Mouse (Mus musculus) right cerebral cortex, postnatal 4 days (tissue): ENCODE measurements around the gene Dhx8.
A peak's percentile ranks its signal among the peaks of the same experiment; 100 is the strongest.

Source experiments
- DNase-seq: peaks from one replicate; pipeline ENCODE4 v3.0.0-alpha.2; 2022

Dhx8 gene

DNA sequence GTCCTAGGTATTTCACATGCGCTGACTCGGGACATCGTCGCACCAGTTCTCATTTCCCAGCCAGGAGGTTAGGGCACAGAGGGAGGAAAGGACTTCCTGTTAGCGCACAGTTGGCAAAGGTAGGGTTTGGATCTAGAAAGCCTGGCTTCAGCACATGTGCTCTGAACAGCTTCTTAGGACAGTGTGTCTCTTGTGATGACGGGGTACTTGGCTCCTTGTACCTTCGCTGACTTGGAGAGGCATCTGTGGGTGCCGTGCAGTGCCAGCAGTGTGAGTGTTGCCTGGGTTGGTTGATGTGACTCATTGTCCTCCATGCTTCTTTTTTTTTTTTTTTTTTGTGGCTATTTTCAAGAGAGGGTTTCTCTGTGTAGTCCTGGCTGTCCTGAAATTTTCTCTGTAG lies 23.9 kb downstream of the Dhx8 start:
- no peak for DNase-seq

DNA sequence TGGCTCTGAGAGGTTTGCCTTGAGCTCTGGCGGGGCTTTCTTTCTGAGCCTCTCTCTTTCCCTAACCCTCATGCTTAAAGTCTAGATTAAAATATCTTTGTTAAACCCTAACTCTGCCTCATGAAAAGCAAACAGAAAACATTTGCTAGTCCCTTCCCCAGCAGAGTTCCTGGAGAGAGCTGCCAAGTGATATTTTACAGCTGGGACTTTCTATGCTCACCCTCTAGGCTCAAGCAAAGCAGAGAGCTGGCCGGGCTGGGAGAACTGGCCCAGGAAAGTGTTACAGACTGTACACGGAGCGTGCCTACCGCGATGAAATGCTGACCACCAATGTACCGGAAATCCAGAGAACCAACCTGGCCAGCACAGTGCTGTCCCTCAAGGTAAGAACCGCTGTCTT lies 24.6 kb downstream of the Dhx8 start:
- no peak for DNase-seq

DNA sequence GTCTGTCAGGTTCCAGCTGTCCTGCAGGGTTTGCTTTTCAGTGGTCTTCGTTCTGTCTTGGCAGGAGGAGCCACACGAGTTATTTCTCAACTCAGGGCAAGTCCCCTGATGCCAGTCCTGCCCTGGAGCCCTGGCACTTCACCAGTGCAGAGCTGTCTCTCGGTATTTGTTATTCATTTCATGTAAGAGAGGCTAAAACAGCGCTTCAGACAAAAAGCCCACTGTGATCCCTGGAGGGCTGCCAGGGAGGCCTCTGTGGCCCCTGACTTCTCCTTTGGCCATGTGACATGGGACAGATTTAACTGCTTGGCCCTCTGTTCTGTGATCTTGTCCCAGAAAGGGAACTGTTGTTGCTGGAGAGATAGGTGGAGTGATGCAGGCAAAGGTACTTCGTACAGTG lies 25.7 kb downstream of the Dhx8 start:
- DNase-seq = peak; percentile 41

DNA sequence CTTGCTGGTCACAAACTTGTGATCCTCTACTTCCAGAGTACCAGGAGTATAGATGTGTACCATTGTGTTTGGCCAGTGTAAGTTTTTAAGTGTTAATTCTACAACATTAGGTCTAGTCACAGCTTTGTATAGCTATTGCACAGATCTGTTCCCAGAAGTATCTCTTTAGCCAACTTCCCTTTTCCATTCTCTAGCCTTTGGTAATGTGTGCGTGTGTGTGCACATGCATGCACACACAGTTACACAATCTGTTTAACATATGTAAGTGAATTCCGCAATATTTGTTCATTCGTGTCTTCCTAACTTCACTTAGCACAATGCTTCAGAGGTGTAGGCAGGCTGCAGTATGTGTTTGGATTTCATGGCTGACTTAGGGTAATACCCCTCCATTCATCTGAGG lies 26.8 kb downstream of the Dhx8 start:
- no peak for DNase-seq

DNA sequence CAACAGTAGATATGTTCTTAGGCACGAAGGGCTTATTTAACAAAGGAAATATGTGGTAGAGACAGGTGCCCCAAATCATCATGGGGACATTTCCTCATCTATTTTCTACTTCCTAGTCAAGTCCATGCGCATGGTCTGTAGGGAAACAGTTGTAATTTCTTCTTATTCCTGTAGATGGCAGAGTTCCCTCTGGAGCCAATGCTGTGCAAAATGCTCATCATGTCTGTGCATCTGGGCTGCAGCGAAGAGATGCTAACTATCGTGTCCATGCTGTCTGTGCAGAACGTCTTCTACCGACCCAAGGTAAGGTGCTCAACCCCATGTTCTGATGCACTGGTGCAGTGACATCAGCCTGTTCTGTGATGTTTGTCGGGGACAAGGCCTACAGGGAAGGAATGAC lies 31.0 kb downstream of the Dhx8 start:
- DNase-seq = no peak

DNA sequence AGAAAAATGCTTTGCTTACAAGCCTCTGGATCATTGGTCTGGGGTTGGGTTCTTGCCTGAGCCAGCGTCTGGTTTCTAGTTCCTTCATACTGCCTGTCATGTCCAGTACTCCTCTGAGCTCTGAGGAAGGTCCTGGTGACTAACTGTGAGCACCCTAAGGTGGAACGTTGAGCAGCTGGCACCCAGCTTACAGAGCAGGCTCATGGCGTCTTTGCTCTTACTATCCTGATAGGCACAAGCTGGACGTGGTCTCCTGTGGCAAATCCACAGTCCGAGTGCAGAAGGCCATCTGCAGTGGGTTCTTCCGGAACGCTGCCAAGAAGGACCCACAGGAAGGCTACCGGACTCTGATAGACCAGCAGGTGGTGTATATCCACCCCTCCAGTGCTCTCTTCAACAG lies 31.8 kb downstream of the Dhx8 start:
- DNase-seq = no peak

DNA sequence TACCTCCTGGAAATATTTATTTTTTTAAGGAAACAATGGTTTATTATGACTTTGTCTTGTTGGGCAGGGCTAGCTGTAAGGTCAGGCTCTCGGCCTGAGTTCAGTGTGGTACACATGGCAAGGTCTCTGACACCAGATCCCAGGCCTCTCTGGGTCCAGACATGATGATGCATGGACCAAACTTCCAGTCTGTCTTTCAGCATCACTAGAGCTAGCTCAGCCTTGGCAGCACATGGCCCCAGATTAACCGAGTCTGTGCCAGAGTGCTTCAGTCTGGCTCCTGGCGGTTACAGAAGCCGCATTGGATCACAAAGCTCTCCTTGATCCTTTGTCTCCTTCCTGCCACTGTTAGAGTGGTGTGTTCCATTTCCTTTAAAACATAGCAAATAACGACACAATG lies 34.6 kb downstream of the Dhx8 start:
- no peak for DNase-seq

DNA sequence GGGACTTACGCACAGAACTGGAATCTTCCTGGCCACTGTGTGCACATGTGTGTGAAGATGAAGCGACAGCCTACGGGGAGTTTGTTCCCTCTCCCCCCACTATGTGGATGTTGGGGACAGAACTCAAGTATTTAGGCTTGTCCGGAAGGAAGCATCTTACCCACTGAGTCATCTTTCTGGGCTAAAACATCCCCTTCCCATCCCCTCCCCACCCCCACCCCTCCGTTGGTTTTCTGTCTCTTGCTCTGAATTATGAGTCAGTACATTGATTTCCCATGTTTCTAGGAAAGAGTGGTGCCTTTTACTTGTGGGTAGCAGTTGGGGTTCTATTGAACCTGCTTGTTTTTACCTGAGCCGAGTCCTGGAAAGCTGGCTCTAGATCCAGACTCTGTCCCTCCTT lies 36.0 kb downstream of the Dhx8 start:
- DNase-seq = no peak

DNA sequence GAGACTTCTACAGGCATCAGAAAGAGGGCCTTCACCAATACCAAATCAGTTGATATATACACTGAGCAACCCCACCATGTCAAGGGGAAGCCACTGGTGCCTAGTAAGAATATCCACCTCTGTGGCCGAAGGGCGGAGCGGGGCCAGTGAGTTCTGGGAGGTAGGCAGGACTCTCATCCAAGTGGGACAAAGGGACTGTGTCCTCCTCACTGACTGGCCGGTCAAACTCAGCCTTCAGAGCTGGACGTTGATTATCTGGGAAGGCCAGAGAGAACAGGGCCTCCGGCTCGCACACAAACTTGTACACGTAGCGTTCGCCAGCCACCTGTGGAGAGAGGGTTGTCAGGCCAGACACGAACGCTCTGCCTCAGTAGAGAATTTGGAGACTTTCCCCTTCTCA lies 37.5 kb downstream of the Dhx8 start:
- no peak for DNase-seq

DNA sequence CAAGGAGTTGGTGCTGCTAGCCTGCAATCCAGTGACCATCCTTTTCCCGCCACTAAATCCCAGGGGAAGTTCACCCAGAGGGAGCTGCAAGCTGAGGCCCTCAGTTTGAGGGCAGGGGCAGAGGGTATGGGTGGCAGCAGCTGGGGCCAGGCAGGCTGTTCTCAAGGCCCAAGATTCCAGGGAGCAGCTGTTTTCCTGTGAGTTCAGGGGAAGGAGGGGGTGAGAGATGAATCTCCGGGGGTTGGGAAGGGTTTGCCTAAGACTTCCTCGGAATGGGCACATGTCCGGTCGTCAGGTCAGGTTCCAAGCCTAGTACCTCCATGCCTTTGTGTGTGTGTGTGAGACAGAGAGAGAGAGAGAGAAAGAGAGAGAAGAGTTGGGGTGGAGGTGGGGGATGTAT lies 39.3 kb downstream of the Dhx8 start:
- DNase-seq = no peak

DNA sequence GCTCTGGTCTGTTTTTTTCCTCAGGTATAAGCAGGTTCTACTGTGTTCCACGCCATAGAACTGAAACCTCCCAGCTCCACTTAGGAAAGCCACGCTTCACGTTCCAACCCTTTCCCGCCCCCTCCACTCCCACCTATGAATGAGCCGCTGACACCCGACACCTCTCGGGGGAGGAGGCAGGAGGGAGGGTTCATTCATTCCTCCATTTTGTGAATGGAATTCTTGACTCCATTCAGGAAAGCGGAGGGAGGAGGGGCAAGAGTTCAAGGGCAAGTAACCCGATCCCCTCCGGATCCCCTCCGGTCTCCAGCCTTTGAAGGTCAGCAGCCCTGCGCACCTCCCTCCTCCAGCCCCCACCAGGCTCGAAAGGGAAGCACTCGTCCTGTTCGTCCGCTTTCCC lies 39.7 kb downstream of the Dhx8 start:
- DNase-seq = no peak

DNA sequence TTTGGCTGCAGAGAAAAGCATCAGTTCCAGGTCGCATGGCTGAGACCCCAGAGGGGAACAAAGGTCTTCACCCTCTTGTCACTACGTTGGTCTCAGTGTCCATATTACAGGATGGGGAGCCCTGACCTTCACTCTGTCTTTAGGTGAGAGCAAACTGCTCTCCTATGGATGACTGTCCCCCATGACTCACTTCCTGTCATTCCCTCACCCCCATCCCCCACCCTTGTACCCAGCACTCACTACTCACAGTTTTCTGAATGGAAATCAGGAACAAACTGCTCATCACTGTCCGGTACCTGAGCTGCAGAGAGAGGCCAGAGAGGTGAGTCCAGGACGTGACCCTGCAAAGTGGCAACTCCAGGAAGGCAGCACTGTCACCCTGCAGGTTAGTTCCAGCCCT lies 44.1 kb downstream of the Dhx8 start:
- DNase-seq = no peak

DNA sequence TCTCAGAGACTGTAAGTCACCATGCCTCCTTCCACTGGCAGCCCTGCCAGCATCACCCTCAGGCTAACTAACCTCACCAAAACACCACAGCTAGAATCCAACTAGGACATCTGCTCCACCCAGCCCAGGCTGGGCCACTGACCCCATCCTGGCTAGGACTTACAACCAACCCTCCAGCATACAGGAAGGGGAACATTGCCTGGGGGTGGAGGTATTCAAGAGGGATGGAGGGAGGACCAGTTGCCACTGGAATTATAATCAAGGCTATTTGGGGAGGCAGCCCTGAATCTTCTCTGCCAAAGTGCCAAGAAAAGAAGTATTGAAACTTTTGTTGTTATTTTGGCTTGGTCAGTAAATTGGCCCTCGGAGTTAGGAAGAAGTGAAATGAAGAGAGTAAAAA lies 50.4 kb downstream of the Dhx8 start:
- DNase-seq = no peak

DNA sequence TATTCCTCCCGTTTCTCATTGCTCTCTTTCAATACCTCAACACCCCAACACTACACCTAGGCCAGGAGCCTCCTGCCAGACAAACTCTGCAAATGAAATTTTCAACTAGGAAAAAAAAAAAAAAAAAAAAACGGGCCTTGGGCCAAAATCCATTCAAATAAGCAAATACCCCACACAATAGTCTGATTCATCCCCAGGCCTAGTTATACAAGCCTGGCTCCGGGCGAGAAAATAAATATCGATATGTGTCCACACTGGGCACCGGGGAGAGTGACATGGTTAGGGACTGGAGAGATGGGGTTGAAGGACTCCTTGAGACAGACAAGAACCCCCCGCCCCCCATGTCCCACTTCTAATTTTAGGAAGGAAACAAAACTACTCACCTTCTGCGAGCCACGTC lies 50.9 kb downstream of the Dhx8 start:
- DNase-seq = no peak

DNA sequence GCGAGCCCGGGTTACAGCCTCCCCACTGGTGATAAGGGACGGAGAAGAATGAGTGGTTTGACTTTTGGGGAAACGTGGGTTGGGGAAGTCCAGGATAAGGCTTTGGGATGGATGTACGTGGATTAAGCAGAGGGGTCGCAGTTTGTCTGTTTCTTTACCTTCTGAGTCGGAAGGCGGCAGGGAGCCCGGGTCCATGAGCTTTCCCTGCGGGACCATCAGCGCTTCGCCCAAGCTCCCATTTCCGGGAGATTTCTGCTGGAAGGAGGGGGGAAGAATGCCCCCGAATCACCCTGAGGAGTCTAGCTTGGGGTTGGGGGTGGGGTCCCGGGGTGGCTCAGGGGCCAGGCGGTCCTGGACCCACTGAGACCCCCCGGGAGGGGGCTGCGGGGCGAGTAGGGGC lies 51.4 kb downstream of the Dhx8 start:
- DNase-seq = no peak

DNA sequence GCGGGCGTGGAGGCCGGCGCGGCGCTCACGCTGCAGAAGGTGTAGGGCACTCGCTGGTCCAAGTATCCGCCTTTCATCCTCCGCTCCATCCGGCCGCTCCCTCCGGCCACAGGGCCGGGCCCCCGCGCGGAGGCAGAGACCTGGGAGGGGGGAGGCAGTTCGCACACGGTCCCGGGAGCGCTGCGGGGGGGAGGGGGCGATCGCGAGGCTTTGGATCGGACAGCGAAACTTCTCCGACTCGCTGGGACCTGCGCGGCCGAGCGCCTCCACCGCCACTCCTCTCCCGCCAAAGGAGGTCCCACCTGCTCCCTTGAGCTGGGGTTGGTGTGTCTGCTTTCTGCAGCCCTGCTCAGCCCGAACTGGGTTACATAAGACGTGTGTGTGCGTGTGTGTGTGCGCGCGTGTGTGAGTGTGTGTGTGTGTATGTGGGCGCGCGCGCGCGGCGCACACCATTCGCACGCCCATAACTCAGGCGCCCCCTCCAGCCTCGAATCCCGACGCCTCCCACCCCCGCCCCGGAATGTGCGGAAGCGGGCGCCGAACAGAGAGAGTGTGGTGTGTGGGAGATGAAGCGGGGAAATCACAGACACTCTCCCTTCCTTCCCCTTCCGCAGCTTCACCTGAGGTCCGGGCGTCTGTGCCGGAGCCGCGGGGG lies 51.9 kb downstream of the Dhx8 start:
- peak; percentile 28 for DNase-seq

DNA sequence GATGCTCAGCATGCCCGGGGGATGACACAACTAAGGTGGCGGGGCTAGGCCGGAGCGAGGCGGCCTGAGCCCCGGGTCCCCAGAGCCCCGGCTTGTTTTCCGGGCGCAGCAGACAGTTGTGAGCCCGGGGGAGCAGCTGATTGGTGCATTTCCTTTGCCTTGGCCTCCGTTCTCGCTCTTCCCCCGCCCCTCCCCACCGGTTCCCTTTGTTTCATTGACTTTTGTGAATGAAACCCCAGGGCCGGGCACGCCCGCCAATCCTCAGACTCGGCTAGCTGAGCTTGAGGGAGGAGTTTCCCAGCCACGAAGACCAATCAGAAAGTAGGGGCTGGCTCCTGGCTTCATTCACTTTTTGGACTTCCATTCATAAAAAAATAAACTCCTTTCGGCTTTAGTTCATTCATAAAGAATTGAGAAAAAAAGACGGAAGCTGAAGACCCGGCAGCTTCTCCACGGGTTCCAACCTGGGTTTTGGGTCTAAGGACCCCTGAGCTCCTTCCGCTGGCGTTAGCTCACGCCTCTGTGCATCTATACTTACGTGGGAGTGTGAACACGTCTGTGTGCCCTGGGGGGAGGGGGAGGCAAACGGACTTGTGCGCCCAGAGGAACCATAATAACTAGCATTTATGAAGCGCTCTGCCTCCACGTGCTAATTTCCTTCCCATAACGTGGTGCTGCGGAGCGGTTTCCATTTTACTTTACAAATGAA lies 52.6 kb downstream of the Dhx8 start, which contains the start of gene Etv4:
Gene Etv4 (minus strand): TSS at position 229 of the 709 bp plus-strand sequence.
- DNase-seq = peak; percentile 90

DNA sequence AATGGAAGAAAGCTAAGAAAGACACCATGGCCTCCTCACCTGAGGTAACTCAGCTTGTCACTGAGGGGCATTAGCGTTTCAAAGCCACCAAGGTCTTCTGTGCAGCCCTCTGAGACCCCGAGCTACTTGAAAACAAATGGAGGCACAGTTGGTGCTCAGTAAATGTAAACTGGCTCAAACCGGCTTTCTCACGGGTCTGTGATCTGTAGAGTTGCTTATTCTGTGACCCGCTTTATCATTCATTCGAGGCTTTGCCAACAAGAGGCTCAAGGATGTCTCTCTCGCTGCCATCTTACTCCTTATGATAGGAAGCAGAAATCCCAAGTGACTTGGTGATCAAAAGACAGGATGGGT lies 53.1 kb downstream of the Dhx8 start:
- DNase-seq = no peak

DNA sequence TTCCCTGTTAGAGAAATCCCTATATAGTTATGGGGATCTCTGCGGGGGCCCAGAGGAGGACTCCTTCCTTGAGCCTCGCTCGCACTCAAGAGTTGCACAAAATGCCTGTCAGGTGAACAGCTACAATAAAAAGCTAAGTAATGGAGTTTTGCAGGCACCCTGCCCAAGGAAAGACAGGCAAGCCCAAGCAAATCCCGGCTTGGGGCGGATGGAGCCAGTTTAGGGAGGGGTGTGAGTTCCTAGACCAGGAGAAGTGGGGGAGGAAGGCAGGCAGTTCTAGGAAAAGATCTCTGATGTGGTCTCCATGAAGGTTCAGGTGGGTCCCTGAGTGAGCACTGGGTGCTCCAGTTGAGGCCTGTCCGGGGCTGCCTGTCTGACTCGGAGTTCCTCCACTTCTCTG lies 53.9 kb downstream of the Dhx8 start:
- DNase-seq = no peak

DNA sequence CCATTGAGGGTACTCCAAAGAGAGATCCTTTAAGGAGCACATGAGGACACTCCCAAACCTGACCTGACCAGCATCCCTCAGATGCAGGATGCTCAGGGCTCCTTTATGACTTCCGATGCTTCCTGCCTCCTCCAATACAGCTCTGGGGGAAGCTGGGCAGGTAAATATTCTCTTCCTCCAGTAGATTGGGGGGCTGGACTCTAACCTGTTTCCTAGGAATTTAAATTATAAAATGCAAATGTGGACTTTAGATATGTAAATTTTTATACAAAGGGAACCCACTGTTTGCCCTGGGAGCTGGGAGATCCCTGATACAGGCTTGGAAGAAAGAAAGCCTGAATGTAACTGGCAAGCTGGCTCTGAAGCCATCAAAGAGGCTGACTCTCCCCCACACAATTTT lies 54.7 kb downstream of the Dhx8 start:
- no peak for DNase-seq

DNA sequence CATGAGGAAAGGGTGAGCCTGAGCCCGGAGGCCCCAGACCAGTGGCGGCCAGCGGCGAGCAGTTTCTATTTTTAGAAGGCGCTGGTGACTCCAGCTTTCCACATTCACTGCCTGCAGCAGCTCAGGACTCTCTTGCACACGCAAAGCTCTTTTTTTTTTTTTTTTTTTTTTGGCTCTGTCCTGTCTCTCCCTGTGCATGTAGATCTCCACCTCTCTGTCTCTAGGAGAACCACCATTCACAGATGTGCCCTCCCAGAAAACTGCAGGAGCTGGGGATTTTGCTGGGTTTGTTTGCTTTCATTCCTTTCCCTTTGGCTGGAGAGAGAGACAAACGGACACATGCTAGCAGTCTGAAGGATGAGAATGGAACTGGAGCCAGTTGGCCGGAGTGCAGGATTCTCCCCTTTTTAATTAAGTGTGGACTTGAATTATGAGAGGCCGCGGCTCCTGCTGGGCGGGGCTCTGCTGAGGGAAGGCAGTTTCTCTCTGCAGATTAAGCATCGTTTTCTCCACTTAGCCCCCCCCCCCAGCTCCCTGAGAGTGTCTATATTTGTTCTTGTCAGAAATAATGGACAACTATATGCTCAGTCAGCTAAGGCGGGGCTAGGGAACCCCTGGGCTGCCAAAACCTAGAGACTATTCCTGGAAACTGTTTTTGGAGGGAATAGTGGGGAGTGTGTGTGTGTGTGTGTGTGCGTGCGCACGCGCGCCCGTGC lies 58.2 kb downstream of the Dhx8 start:
- no peak for DNase-seq

DNA sequence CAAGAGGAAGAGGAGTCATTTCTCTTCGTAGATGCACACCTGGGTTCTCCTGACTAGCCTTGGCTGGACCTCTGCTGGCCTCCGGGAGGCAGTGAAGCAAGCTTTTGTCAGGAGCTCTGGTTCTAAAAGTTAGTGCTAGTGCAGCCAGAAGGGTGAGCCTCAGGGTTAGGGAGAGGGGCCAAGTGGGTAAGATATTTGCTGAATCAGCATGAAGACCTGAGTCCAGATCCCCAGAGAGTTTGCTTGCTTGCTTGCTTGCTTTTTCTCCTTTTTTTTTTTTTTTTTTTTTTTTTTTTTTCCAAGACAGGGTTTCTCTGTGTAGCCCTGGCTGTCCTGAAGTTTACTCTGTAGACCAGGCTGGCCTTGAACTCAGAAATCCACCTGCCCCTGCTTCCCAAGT lies 64.6 kb downstream of the Dhx8 start:
- no peak for DNase-seq

DNA sequence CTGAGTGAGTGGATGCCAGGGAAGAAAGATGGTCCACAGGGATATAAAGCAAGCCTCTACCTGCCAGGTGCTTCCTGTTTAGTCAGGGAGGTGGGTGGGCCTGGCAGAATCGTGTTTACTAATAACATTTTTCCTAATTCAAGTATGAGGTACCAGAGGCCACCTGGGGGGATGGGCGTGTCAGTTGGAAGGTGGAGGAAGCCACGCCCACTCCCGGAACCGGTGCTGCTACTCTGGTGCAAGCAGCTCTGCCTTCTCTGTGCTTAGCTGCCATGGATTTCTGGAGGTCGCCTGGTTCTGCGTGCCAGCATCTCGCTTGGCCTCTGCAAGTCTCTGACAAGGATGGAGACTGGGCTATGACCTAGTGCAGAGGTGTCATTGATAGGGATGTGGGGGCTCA lies 65.4 kb downstream of the Dhx8 start:
- DNase-seq = no peak

DNA sequence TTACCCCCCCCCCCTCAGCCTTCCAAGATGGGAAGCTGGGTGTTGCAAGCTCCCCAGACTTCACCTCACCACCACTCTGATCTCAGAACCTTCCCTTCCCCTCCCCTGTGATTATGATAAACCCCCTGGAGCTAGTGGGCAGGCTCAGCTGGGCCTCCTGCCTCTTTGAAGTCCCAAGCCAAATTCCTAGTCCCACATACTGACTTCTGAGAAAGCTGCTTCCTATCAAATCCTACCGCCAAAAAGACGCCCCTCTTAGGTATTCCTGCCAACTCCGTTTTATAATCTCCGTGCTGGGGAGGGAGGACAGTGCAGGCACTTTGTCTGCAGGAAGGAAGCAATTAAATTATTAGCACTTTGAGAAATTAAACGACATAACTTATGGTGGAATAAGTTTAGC lies 68.7 kb downstream of the Dhx8 start:
- no peak for DNase-seq
